Mouse (Mus musculus): ENCODE data around the gene Rtl5. TPM values are rescaled to one million over a fixed set of nuclear protein-coding genes. Genes with fewer than 3 reads are reported as not detected.
A peak's percentile ranks its signal among the peaks of the same experiment; 100 is the strongest.

Rtl5 gene
- polyA plus RNA-seq, 1 experiment, result 4.8 TPM

GRCm38 (mm10) chrX:102082340-102082739, 11.2 kb upstream of the Rtl5 start:
- H3K27me3 ChIP-seq (replicated peaks), result peaks cover 72% of the 10 kb centered on the region
- no peaks in the 10 kb centered on the region for H3K9me3 ChIP-seq
- TF ChIP-seq FLI1 (IDR thresholded peaks at IDR 0.05; ENCODE audit: low read length), result no peak
- no peak for TF ChIP-seq GATA1 (IDR thresholded peaks at IDR 0.05; ENCODE audit: borderline replicate concordance, low read length)
- H3K4me1 ChIP-seq, result no peaks in the 10 kb centered on the region
- no peak overlapping the region for H3K4me3 ChIP-seq (replicated peaks)
- no peaks in the 10 kb centered on the region for H3K36me3 ChIP-seq (replicated peaks; ENCODE audit: low read length)

- no peaks in the 10 kb centered on the region for H3K36me3 ChIP-seq (replicated peaks; ENCODE audit: low read length)
- H3K4me3 ChIP-seq (replicated peaks), result no peak overlapping the region
- H3K27me3 ChIP-seq (replicated peaks), result peaks cover 73% of the 10 kb centered on the region
- H3K4me1 ChIP-seq, result no peaks in the 10 kb centered on the region
- no peak for TF ChIP-seq GATA1 (IDR thresholded peaks at IDR 0.05; ENCODE audit: borderline replicate concordance, low read length)
- TF ChIP-seq FLI1 (IDR thresholded peaks at IDR 0.05; ENCODE audit: low read length), result no peak
- H3K9me3 ChIP-seq, result no peaks in the 10 kb centered on the region
Observed at GRCm38 (mm10) chrX:102081573-102082279, 10.6 kb upstream of the Rtl5 start.

DNA sequence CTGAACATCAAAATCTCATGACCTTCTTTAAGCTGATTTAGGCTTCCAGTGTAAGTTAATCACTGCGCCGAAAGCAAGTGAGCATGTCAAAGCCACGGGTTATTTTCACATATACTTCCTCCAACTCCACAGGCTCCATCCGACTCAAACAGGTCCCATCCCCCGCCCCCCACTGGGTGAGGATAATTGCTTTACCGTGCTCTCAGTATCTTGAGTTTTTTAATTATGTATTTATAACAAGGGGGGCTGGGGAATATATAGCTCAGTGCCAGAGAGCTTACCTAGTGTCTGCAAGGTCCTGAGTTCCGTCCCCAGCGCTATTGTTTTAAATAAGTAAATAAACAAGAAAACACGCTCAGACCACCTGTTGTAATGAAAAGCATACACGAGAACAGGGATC, 10.0 kb upstream of the Rtl5 start:
- Histone ChIP-seq H3K4me3 (replicated peaks) (no peak overlapping the region), H3K27me3 (replicated peaks) (peaks cover 68% of the 10 kb centered on the region), H3K9me3 (no peaks in the 10 kb centered on the region), H3K4me1 (no peaks in the 10 kb centered on the region), H3K36me3 (replicated peaks; ENCODE audit: low read length) (no peaks in the 10 kb centered on the region)
- TF ChIP-seq FLI1 (IDR thresholded peaks at IDR 0.05; ENCODE audit: low read length) (no peak), GATA1 (IDR thresholded peaks at IDR 0.05; ENCODE audit: borderline replicate concordance, low read length) (no peak)

GRCm38 (mm10) chrX:102076886-102077765, 6.0 kb upstream of the Rtl5 start:
- Histone ChIP-seq H3K4me3 (replicated peaks) (no peak overlapping the region), H3K4me1 (peaks cover 11% of the 10 kb centered on the region), H3K27me3 (replicated peaks) (peaks cover 77% of the 10 kb centered on the region), H3K36me3 (replicated peaks; ENCODE audit: low read length) (no peaks in the 10 kb centered on the region), H3K9me3 (no peaks in the 10 kb centered on the region)
- TF ChIP-seq GATA1 (IDR thresholded peaks at IDR 0.05; ENCODE audit: borderline replicate concordance, low read length) (no peak), FLI1 (IDR thresholded peaks at IDR 0.05; ENCODE audit: low read length) (no peak)

- peaks cover 7% of the 10 kb centered on the region; the same call in 1 of the 2 replicates for H3K9me3 ChIP-seq
- H3K4me3 ChIP-seq (replicated peaks), result no peak overlapping the region
- TF ChIP-seq GATA1 (IDR thresholded peaks at IDR 0.05; ENCODE audit: borderline replicate concordance, low read length) (no peak), FLI1 (IDR thresholded peaks at IDR 0.05; ENCODE audit: low read length) (no peak)
- H3K27me3 ChIP-seq (replicated peaks), result peaks cover 85% of the 10 kb centered on the region
- no peaks in the 10 kb centered on the region for H3K36me3 ChIP-seq (replicated peaks; ENCODE audit: low read length)
- peaks cover 25% of the 10 kb centered on the region for H3K4me1 ChIP-seq
Observed at GRCm38 (mm10) chrX:102075158-102075557, 4.1 kb upstream of the Rtl5 start.

- no peaks in the 10 kb centered on the region for H3K36me3 ChIP-seq (replicated peaks; ENCODE audit: low read length)
- H3K27me3 ChIP-seq (replicated peaks), result peaks cover 86% of the 10 kb centered on the region
- H3K4me3 ChIP-seq (replicated peaks), result no peak overlapping the region
- peaks cover 25% of the 10 kb centered on the region for H3K4me1 ChIP-seq
- peaks cover 7% of the 10 kb centered on the region; the same call in 1 of the 2 replicates for H3K9me3 ChIP-seq
- TF ChIP-seq GATA1 (IDR thresholded peaks at IDR 0.05; ENCODE audit: borderline replicate concordance, low read length) (no peak), FLI1 (IDR thresholded peaks at IDR 0.05; ENCODE audit: low read length) (no peak)
Observed at GRCm38 (mm10) chrX:102074435-102074834, 3.3 kb upstream of the Rtl5 start.

GRCm38 (mm10) chrX:102073605-102074325, 2.7 kb upstream of the Rtl5 start:
- no peaks in the 10 kb centered on the region for H3K36me3 ChIP-seq (replicated peaks; ENCODE audit: low read length)
- no peak overlapping the region for H3K4me3 ChIP-seq (replicated peaks)
- H3K9me3 ChIP-seq, result peaks cover 7% of the 10 kb centered on the region; the same call in 1 of the 2 replicates
- peaks cover 25% of the 10 kb centered on the region for H3K4me1 ChIP-seq
- no peak for TF ChIP-seq FLI1 (IDR thresholded peaks at IDR 0.05; ENCODE audit: low read length)
- no peak for TF ChIP-seq GATA1 (IDR thresholded peaks at IDR 0.05; ENCODE audit: borderline replicate concordance, low read length)
- peaks cover 86% of the 10 kb centered on the region for H3K27me3 ChIP-seq (replicated peaks)

DNA sequence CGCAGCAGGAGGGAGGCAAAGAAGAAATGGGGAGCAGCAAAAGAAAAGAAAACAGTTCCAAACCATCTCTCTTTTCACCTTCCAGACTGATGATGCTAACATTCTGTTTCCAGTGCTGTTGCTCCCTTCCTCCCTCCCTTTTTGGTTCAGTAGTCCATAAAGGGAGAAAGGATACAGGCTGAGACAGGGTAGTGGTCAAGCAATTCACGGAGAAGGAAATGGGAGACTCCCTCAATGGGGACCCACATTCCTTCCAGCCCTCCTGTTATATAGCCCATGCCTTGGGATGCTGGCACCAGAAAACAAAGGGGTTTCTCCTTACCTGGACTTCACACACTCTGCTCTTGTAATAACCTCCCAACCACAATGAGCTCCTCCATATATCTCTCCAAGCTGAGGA, 413 bp upstream of the Rtl5 start:
- TF ChIP-seq GATA1 (IDR thresholded peaks at IDR 0.05; ENCODE audit: borderline replicate concordance, low read length), result no peak
- TF ChIP-seq FLI1 (IDR thresholded peaks at IDR 0.05; ENCODE audit: low read length), result no peak
- Histone ChIP-seq H3K9me3 (peaks cover 7% of the 10 kb centered on the region; the same call in 1 of the 2 replicates), H3K36me3 (replicated peaks; ENCODE audit: low read length) (no peaks in the 10 kb centered on the region), H3K4me1 (peaks cover 25% of the 10 kb centered on the region), H3K4me3 (replicated peaks) (peak overlapping the region; percentile 92), H3K27me3 (replicated peaks) (peaks cover 86% of the 10 kb centered on the region)

- peaks cover 24% of the 10 kb centered on the region; the same call in 1 of the 2 replicates for H3K4me1 ChIP-seq
- H3K9me3 ChIP-seq, result peaks cover 7% of the 10 kb centered on the region; the same call in 1 of the 2 replicates
- no peak overlapping the region for H3K4me3 ChIP-seq (replicated peaks)
- H3K36me3 ChIP-seq (replicated peaks; ENCODE audit: low read length), result no peaks in the 10 kb centered on the region
- H3K27me3 ChIP-seq (replicated peaks), result peaks cover 89% of the 10 kb centered on the region
- TF ChIP-seq GATA1 (IDR thresholded peaks at IDR 0.05; ENCODE audit: borderline replicate concordance, low read length), result no peak
- TF ChIP-seq FLI1 (IDR thresholded peaks at IDR 0.05; ENCODE audit: low read length), result no peak
Observed at GRCm38 (mm10) chrX:102068811-102069540, 2.1 kb downstream of the Rtl5 start.
